Mouse (Mus musculus) left cerebral cortex, adult 8-10 months (tissue): ENCODE measurements around the gene Hnrnph1. TPM values are rescaled to one million over a fixed set of nuclear protein-coding genes. Genes with fewer than 3 reads are reported as not detected.

Experiments
- DNase-seq, 2 experiments: peaks; one replicate each; pipeline ENCODE4 v3.0.0; 2022; ENCODE audit warnings: low spot score in 2 of 2
- microRNA-seq, 2 experiments: library from miRNA; unstranded; fragments of <30 nt; microRNA quantifications; one replicate each; pipeline ENCODE4 v1.2.0; 2022
- total RNA-seq, 4 experiments: library from RNA; stranded (reverse); gene quantifications; 2 replicates each; pipeline ENCODE4 v1.2.4; 2022

The Hnrnph1 gene
- total RNA-seq, 4 experiments from 2014 or later, result 180 to 274 (median 221) TPM

DNA sequence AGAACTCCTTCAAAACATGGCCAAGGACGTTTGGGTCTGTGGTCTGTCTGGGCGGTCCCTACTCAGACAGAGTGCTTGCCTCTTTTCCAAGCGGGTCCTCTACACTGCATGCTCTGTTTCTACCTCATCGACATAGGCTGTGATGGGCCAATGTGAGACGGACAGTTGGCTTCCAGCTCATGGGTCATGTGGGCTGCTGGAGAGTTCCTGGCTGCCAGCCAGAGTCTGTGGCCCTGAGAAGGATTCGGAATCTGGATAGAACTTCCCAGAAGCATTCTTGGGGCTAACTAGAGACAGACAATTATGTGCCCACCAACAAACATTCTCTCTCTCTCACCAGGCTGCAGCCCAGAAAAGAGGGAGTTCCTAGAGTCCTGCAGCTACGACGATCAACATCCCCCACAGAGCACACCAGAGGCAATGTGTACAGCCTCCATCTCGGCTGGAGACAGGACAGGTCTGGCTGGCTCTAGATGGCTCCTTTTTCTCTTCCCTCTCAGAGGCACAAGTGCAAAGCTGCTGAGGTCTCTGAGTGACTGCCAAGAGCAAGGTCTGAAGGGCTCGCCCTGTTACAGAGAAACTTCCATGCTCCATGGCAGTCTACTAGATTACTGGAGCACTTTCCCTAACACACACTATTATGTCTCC, 26.7 kb downstream of the Hnrnph1 start:
- no peak for DNase-seq

- DNase-seq, result no peak
Observed at GRCm38 (mm10) chr11:50407235-50407634, 30.4 kb downstream of the Hnrnph1 start.

- no peak for DNase-seq
Observed at GRCm38 (mm10) chr11:50415563-50416241, 38.9 kb downstream of the Hnrnph1 start.

DNA sequence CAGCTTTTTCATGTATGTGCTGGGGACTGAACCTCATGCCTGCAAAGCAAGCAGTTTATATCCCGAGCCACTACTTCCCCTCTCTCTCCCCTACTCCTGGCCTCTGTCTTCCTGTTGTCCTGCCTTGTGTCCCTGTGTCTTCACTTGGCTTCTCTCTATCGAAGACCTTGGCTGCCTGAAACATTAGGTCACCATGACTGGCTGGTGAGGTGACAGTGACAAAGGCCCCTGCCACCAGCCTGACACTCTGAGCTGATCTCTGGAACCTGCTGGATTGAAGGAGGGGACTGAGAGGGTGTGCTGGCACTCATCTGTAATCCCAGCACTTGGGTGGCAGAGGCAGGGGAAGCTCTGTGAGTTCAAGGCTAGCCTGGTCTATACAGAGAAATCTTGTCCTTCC, 41.1 kb downstream of the Hnrnph1 start:
- DNase-seq, result no peak

- DNase-seq, result no peak
Observed at GRCm38 (mm10) chr11:50421461-50421860, 44.7 kb downstream of the Hnrnph1 start.

GRCm38 (mm10) chr11:50421934-50422780, 45.4 kb downstream of the Hnrnph1 start:
- DNase-seq, result peak in 1 of 2 experiments; percentile 70

GRCm38 (mm10) chr11:50426056-50426455, 49.3 kb downstream of the Hnrnph1 start:
- no peak for DNase-seq

- peak; percentile 75 to 79 for DNase-seq
Observed at GRCm38 (mm10) chr11:50430277-50431133, 53.7 kb downstream of the Hnrnph1 start, which contains the start of gene Rufy1. Gene Rufy1, minus strand, starts transcription at chr11:50431125.

GRCm38 (mm10) chr11:50431134-50432068, 54.6 kb downstream of the Hnrnph1 start:
- DNase-seq, result no peak

GRCm38 (mm10) chr11:50432069-50432440, 55.3 kb downstream of the Hnrnph1 start:
- DNase-seq, result no peak

- DNase-seq, result no peak
Observed at GRCm38 (mm10) chr11:50432896-50433295, 56.1 kb downstream of the Hnrnph1 start.

Small RNA genes lying within 50 kb of the gene (microRNA-seq; reads per million reads assigned to microRNA genes)
- gene Mir804, result 0 reads per million in 2 experiments

Other genes with a start within 250 kb of the Hnrnph1 start
- 100 to 1,000 TPM; 125 to 140 (median 133) TPM for gene Tbc1d9b, start 245.6 kb upstream of the Hnrnph1 start, total RNA-seq
- gene Mrnip, start 202.5 kb upstream of the Hnrnph1 start, total RNA-seq, result 10 to 100 TPM; 14.4 to 19.1 (median 15.7) TPM
- 100 to 1,000 TPM; 498 to 523 (median 522) TPM for gene Sqstm1, start 166.2 kb upstream of the Hnrnph1 start, total RNA-seq
- 10 to 100 TPM; 61.3 to 68.0 (median 65.8) TPM for gene Mgat4b, start 166.1 kb upstream of the Hnrnph1 start, total RNA-seq
- 10 to 100 TPM in 1 of 4 experiments, 1 to 10 TPM in 3; 8.0 to 15.8 (median 8.8) TPM for gene Ltc4s, start 138.4 kb upstream of the Hnrnph1 start, total RNA-seq
- gene Maml1, start 84.7 kb upstream of the Hnrnph1 start, total RNA-seq, result 10 to 100 TPM in 3 of 4 experiments, 1 to 10 TPM in 1; 9.9 to 11.1 (median 10.6) TPM
- 100 to 1,000 TPM; 371 to 437 (median 413) TPM for gene Canx, start 51.3 kb upstream of the Hnrnph1 start, total RNA-seq
- gene Cby3, start 22.5 kb upstream of the Hnrnph1 start, total RNA-seq, result not detected
- 10 to 100 TPM; 28.2 to 31.5 (median 29.8) TPM for gene Rufy1, start 54.1 kb downstream of the Hnrnph1 start, total RNA-seq
- 1 to 10 TPM; 5.7 to 9.0 (median 8.2) TPM for gene Adamts2, start 225.1 kb downstream of the Hnrnph1 start, total RNA-seq